Mouse (Mus musculus) erythroid progenitor cell, adult 5-6 weeks (primary cell): ENCODE measurements around the gene Pax6. TPM values are rescaled to one million over a fixed set of nuclear protein-coding genes. Genes with fewer than 3 reads are reported as not detected.

Source experiments
- ATAC-seq: replicated peaks from 2 replicates; pipeline ENCODE4 v1.8.0; 2016; ENCODE audit warnings: moderate number of reproducible peaks, mild to moderate bottlenecking, moderate TSS enrichment, inconsistent platforms; ENCODE audit not compliant: poor library complexity, low FRiP score, severe bottlenecking
- total RNA-seq, 2 experiments: library from RNA; stranded (forward) in 1 of 2; stranded (reverse) in 1 of 2; fragments of 150-400 nt in 1 of 2; fragments of 186-747, 209-891 nt in 1 of 2; gene quantifications; 2 replicates each; pipeline versions ENCODE4 v1.2.3 to v1.2.4; 2015 to 2017; ENCODE audit warnings: low replicate concordance in 2 of 2

The Pax6 gene
- total RNA-seq, 2 experiments from 2014 or later, result not detected

DNA sequence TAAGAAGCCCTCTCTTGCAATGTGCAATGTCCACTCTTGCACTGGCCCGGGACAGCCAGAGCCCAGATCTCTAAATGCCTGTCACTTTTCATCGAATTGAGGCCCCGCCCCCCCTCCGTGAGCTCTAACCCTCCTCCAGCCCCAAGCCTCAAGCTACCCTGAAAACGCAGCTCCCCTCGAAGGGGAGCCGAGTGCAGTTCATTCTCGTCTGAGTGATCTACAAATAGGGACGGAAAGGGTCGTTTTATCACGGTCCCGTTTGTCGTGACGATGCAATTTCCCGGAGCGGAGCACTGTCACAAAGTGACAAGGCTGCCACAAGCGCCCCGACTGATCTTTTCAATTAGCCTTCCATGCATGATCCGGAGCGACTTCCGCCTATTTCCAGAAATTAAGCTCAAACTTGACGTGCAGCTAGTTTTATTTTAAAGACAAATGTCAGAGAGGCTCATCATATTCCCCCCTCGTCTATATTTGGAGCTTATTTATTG lies 13.4 kb downstream of the Pax6 start:
- ATAC-seq, result no peak

DNA sequence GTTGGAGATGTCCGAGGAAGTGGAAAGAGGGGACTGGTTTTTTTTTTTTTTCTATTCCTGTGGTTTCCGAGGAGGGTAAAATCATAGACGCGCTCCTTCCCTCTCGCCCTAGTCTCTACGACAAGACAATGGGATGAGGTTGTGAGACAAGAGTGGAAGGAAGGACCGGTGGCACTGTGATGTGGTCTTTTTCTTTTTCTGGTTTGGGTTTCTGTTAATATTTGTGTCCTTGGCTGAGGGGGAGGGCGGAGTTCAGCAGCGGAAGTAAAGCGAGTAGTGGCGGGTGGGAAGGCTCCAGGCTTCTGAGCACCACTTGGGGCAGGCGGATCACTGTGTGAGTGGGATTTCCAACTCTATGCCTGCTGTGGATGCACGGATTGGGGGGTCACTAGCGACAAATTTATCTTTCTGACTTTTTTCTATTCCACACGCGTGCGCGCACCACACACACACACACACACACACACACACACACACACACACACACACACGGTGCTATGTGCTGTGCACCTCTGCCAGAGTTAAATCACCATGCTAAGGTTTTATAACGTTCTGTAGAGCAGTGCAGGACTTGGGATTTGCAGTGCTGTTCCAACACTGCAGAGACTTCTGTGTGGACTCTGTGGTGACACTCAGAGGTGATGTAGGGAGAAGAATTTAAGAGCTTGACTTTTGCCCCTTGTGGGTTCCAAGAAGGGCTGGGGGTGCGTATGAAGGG lies 14.1 kb downstream of the Pax6 start:
- ATAC-seq, result no peak

DNA sequence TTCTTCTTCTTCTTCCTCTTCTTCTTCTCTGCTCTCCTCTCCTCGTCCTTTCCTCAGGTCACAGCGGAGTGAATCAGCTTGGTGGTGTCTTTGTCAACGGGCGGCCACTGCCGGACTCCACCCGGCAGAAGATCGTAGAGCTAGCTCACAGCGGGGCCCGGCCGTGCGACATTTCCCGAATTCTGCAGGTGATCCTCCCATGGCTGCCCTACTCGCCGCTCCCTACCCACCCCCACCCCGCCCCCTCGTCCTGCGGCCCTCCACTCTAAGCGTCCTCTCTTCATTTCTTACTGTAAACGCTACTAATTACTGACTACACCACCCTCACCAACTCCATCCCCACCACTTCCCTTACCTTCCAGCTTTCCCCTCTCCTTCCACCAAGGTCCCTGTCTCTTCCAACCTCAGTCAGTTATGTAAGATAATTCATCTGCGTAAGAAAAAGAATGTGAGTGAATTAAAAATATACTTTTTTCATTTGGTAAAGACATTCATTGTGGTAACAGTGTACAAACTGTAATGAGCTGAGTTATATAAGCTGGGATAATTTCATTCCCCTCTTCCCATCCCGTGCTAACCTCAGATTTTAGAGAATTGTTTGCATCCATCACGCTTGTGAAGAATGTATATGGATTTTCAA lies 15.2 kb downstream of the Pax6 start:
- no peak for ATAC-seq

DNA sequence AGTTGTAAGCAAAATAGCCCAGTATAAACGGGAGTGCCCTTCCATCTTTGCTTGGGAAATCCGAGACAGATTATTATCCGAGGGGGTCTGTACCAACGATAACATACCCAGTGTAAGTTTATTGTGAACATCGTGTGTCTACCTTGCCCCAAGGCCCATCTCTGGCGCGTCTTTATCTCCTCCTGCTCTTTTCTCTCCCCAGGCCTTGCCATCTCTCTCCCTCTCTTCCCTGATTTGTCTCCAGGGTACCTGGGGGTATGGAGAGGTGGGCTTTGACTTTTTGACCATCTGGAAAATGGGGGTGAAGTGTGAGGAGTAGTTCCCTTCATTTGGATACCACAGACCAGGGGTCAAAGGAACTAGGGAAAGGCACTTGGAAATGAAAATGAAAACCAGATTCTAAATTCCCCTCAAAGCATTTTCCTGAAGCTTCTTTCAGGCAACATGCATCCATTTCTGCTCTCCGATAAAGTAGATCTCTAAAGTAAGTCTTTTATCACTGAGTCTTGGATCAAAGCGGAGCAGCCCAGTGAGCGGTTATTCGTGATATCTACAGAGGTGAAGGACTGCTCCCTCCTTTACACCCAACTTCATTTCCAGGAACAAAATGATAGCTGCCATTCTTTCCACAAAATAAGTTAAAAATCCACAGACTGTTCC lies 16.4 kb downstream of the Pax6 start:
- ATAC-seq, result no peak

DNA sequence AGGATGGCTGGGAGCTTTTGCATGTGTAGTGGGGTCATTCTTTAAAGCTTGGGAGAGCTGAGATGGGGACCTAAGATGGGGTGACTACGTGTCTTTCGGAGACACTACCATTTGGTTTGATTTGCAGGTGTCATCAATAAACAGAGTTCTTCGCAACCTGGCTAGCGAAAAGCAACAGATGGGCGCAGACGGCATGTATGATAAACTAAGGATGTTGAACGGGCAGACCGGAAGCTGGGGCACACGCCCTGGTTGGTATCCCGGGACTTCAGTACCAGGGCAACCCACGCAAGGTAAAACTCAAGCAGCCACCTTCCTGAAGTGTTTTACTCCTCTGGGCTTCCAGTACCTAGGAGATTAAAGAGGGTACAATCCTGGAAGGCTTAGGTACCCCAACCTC lies 17.0 kb downstream of the Pax6 start:
- no peak for ATAC-seq

DNA sequence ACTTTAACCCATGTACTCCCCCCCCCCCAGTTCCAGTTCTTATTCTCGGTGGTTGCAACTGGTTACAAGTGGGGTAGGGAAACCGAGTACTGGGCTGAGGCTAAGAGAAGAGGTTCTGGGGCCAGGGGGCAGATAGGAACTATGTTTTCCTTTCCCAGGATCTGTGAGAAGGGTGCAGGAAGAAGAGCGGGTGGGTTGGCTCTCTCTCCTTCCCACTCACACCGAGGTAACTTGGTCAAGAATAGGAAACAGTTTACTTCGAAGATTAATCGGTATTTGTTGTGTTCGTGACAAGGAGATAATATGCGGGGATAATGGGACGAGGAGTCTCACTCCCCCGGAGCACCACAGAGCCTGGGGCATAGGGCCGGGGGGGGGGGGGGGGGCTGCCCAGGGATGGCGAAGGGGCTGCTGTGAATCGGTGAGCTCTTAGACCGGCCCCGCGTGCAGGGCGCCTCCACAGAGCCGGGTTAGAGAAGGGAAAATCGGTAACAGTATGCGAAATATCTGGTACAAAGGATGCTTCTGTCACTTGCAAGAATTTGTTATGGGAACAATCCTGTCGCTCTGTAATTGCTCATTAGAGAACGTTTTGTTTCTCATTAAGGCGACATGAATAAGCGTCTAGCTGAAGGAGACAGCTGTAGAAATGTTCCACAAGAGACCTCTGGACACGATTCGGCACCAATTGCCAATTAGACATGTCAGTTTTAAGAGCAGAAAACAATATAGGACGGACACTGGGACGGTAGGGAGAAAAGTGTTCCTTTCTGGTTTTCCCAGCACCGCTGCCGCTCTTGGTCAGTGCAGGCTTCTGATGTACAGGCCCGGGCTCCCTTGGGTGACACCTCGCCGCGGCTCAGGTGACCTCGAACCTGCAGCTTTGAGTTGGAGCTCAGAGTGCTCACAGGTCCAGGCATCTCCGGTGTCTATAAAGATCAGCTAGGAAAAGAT lies 17.9 kb downstream of the Pax6 start:
- ATAC-seq, result no peak

DNA sequence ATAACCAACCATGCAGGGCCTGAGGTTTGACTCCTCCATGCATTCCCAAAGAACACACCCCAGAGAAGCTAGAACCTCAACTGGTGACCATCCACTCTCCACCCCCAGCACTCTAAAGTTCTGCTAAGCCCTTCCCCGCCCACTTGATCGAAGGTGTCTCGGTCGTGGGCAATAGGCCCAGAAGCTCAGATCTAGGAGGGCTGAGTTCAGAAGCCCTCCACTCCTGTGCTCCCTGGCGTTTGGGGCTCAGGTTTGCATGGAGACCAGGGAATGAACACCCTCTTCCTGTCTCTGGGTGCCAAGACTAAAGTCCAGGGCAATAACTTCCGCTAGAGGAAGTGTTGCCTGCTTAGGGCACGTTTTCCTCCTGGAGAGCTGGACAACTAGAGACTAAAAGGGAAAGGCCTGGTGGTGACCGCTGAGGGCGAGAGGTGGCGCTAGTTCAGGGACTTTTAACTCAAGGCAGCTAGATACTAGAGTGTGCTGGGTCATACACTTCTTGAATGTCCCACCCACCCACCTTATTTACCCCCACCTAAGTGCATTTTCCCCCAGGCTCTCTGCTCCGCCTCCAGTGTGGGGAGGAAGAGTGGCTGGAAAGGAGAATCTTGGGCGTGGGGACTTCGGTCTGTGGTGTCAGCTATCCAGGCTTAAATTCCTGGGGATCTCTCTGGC lies 18.8 kb downstream of the Pax6 start:
- ATAC-seq, result no peak

DNA sequence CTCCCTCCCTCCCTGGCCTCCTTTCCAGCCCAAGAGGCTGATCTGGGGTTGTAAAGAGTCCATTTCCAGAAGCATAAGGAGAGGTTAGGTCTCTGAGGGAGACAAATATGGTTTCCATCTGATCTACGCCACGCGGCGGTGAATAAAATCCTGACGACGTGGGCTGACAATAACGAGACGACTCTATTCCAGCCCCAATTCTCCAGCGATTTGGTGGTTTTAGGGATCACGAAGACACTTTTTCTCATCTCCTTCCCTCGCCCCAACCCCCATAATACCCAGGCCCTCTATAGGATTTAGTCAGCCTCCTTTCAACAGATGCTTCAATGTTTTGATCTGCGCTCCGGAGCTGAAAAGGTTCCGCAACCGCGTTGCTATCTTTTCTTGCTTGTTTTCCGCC lies 19.3 kb downstream of the Pax6 start:
- no peak for ATAC-seq

DNA sequence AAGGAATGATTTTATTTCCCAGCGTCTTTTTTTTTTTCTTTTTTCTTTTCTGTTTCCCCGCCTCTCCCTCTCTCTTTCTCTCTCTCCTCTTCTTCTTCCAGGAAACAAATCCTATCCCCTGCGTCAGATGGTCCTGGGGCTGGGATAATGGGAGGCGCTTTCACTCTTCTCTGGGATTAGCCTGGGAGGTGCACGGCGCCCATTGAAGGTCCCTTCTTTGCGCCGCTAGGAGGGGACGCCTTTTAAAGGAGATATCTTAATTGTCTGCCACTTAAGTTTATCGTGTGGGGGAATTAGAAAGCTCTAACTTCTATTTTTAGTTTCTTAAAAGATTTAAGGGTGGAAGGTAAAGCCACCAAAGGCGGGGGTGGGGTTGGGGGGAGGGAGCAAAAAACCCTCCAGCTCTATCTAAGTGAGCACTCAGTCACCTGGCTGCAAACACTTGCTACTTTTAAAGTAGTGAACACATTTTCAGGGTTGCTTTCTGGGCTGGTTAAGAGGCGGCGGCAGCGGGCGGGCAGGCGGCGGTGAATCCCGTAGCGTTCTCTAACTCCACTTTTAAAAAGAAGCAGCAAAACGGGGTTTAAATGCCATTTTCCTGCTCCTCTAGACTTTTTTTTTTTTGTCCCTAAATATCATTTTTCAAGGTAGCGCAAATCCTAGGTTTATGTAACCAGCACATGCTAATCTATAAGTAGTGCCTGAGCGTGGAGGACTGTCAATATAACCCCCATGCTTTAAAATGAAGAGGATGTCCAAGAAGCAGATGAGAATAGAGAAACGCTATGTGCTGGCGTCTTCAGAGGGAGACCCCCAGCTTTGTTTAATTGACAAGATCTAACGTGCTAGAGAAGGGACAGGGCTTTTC lies 20.0 kb downstream of the Pax6 start:
- ATAC-seq, result no peak

DNA sequence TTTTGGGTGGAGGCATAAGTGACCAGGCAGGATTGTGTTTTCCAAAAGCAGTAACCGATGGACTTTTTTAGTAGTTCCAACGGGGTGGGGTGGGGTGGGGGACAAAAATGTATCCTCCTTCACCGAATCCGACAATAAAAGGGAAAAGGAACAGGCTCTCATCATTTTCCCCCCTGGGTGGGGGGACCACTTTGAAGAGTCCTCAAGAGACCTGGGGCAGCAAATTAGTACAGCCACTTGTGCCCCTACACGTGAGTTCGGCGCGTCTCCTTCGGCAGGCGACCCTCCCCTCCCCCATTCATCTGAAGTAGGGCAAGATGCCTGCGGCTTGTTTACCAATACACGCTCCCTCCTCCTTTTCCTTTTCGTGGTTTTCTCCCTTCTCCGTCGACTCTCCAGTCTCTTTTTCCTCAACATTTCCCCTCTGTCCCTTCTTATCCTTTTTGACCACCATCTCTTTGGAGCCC lies 20.6 kb downstream of the Pax6 start:
- no peak for ATAC-seq

DNA sequence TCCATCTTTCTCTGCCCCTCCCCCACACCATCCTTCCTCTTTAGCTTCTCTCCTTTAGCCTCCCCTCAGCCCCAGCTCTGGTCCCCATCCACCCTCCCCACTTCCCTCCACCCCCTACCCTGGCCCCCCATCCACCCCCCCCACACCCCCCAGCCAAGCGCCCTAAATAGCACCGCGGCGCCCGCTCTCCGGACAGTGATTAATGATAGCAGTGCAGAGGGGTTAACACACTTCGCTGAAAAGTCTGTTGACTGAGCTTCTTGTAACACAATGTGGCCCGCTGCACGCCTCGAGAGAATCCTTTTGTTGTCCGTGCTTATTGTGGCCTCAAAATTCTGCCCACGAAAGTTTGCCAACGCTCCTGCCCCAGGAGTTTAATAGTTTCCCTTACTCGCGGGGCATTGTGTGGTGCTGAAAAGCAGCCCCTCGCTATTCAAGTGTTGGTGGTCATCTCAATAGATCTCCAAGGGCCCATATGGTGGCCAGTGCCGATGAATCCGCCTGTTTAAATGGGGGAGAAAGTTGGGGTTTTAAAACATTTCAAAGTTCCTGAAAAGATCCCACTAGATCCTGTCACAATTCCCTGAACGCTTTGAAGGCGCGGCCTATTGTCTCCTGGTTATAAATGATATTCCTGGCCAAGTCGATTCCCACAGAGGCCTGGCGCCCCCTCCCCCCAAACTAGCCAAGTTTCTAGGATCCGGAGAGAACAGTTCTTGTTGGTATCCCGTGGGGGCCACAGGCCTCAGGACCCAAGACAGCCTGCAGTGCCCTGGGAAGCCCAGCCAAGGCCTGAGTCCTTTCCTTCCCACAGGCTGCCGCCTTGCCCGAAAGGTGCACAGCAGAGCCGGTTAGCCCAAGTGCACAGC lies 21.3 kb downstream of the Pax6 start:
- ATAC-seq, result no peak

DNA sequence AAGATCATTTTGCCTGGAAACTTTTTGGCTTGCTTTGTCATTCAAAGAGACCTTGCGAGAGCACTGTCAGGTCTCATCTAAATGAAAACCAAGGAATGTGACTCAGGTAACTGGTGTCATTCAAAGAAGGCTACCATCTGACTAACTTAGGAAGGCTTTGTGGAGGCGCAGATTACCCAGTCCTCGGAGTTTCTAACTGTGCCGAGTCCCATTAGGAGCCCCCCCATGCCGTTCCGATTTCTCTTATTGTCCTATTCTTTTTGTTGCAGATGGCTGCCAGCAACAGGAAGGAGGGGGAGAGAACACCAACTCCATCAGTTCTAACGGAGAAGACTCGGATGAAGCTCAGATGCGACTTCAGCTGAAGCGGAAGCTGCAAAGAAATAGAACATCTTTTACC lies 22.6 kb downstream of the Pax6 start:
- ATAC-seq, result no peak

DNA sequence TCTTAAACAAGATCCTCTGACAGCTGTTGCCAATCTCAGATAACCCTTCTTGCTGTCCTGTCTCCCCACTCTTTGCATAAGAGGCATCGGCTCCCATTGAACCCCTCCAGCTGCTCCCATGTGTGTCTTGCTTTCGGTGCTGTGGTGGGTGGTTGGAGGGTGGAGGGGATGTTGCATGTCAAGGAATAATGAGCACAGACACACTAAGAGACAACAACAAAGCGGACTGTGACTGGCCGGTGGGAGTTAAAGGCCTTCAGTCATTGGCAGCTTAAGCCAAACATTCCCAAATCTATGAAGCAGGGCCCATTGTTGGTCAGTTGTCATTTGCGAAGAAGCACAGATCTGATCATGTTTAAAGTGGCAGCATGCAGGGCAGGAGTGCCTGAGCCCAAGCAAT lies 29.0 kb downstream of the Pax6 start:
- no peak for ATAC-seq

DNA sequence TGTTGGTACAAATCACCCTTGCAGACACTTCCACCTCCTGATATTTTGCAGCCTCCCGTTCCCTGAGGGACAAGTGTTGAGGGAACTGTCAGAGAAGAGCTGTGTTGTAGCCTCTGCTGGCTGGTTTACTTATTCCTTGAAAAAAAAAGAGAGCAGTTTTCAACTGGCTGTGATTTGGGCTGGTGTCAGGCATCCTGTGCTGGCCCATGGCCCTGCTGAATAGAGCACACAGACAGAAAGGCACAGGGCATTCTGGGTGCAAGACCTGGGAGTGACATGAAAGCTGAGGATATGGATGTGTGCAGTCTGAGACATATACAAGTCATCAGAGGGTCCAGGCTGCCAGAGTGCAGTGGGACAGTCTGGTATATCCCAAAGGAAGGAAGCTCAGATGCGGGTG lies 29.9 kb downstream of the Pax6 start:
- no peak for ATAC-seq

DNA sequence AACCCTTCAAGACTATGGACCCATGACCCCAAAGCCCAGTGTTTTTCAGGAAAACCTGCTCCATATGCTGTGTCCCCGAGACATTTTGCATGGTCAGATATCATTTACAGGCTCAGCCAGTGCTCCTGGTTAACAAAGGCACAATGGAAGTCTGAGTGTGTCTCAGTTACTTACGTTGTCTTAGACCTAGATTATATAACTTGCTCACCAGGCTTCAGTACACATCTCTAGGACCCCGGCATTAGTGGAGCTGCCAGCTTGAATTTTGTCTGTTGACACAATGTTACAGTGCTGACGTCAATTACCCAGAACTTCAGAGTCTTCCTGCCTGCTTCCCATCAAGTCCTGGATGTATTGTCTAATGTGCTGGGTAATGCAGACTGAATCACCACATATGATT lies 33.1 kb downstream of the Pax6 start:
- ATAC-seq, result no peak

DNA sequence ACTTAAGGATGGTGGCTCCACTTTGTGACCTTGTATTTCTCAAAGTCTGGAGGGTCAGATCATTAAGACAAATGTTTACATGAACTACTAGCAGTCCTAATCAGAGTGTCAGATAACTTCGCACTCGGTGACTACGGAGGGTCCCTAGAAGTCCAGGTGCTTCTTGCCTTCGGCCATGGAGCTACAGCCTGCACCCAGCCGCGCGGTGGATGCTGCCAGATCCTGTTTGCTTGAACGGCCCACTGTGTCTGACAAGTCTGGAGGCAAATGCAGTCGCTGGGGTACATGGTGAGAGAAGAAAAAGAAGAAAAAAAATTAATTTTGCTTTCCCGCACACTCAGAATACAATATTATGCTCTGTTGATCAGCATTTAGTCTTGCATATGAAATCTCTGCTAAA lies 33.9 kb downstream of the Pax6 start:
- no peak for ATAC-seq

DNA sequence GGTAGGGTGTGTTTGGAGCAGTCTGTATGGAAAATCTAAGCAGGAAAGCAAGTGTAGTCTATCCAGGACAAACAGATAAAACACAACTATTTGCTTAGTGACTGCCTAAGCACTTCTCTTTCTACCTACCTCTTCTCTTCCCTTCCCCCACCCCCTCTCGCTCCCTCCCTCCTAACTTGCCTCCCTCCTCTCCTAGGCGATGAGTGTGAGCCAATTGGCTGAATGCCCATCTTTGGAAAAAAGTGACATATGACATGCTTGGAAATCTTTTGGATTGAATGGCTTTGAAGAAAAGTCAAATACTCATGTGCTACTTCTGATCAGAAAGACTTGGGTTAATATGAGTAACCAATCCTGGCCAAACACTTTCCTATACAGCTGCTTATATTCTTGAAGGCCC lies 36.6 kb downstream of the Pax6 start:
- ATAC-seq, result no peak

DNA sequence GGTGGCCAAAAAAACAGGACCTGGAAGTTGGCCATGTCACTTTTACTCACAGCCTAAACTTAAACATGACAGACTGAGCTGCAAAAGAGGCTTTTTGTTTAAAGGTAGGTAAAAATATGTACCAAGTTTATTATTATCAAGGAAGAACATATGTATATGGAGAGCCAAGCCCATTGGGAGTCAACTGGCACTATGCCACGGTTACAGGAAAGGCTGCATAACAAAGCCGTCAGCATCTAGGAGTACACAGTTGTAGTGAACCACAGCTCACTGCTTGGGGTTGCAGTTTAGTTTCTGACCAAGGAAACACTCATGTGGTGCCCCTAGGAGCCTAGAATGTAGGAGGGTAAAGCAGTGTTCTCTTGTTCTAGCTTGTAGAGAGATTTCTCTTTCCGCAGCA lies 40.4 kb downstream of the Pax6 start:
- peak; percentile 63; the same call in 1 of the 2 replicates for ATAC-seq
